Mouse (Mus musculus) myocyte (in vitro differentiated cells): Measurements from ENCODE around the gene Hspg2. TPM values are rescaled to one million over a fixed set of nuclear protein-coding genes. Genes with fewer than 3 reads are reported as not detected.

Source experiments
- H3K27me3 ChIP-seq: one replicate; pipeline ENCODE4 v1.6.1; 2011; ENCODE audit not compliant: control insufficient read depth, insufficient read depth, insufficient read length
- H3K36me3 ChIP-seq: one replicate; pipeline ENCODE4 v1.6.1; 2011; ENCODE audit not compliant: control insufficient read depth, insufficient read depth
- H3K4me2 ChIP-seq: one replicate; pipeline ENCODE4 v1.6.1; 2011; ENCODE audit warnings: low read depth, control low read depth
- H3K4me3 ChIP-seq: one replicate; pipeline ENCODE4 v1.5.1; 2011; ENCODE audit warnings: mild to moderate bottlenecking, control low read depth, moderate library complexity
- H3K79me2 ChIP-seq: one replicate; pipeline ENCODE4 v1.6.1; 2011; ENCODE audit not compliant: control insufficient read depth, insufficient read depth
- H3ac ChIP-seq: one replicate; pipeline ENCODE4 v1.6.1; 2011; ENCODE audit not compliant: control insufficient read depth, insufficient read length
- CEBPB ChIP-seq: IDR thresholded peaks from 2 replicates; pipeline ENCODE4 v1.6.1; 2011; ENCODE audit warnings: mild to moderate bottlenecking, moderate library complexity; ENCODE audit not compliant: poor library complexity, insufficient read depth, severe bottlenecking
- E2F4 ChIP-seq: IDR thresholded peaks from one replicate; pipeline ENCODE4 v1.6.1; 2011; ENCODE audit warnings: mild to moderate bottlenecking, control low read depth, moderate library complexity; ENCODE audit not compliant: insufficient read depth
- MAX ChIP-seq: IDR thresholded peaks from one replicate; pipeline ENCODE4 v1.6.1; 2011; ENCODE audit warnings: low read depth, mild to moderate bottlenecking, control low read depth
- MYOD1 ChIP-seq, 3 experiments: IDR thresholded peaks; one replicate each; pipeline ENCODE4 v1.6.1; 2011; ENCODE audit warnings: control low read depth in 2 of 3, low read depth in 2 of 3, mild to moderate bottlenecking in 2 of 3, moderate library complexity in 1 of 3; ENCODE audit not compliant: insufficient read length in 2 of 3, control insufficient read depth in 1 of 3
- MYOG ChIP-seq, 3 experiments: IDR thresholded peaks; one replicate each; pipeline ENCODE4 v1.6.1; 2011; ENCODE audit warnings: control low read depth in 2 of 3, low read depth in 2 of 3, mild to moderate bottlenecking in 2 of 3; ENCODE audit not compliant: insufficient read length in 2 of 3, control insufficient read depth in 1 of 3, insufficient read depth in 1 of 3
- POLR2A ChIP-seq: IDR thresholded peaks from one replicate; pipeline ENCODE4 v1.6.1; 2011; ENCODE audit warnings: low read depth, mild to moderate bottlenecking, control low read depth, moderate library complexity; ENCODE audit not compliant: insufficient read length
- POLR2AphosphoS2 ChIP-seq: IDR thresholded peaks from one replicate; pipeline ENCODE4 v1.6.1; 2011; ENCODE audit warnings: low read depth, control low read depth; ENCODE audit not compliant: insufficient read length
- REST ChIP-seq: IDR thresholded peaks from one replicate; pipeline ENCODE4 v1.6.1; 2011; ENCODE audit warnings: mild to moderate bottlenecking, control low read depth, moderate library complexity; ENCODE audit not compliant: insufficient read depth, insufficient read length
- SRF ChIP-seq: IDR thresholded peaks from one replicate; pipeline ENCODE4 v1.6.1; 2011; ENCODE audit warnings: low read depth; ENCODE audit not compliant: control insufficient read depth, insufficient read length
- TCF12 ChIP-seq: IDR thresholded peaks from one replicate; pipeline ENCODE4 v1.6.1; 2011; ENCODE audit warnings: mild to moderate bottlenecking, control low read depth; ENCODE audit not compliant: poor library complexity, insufficient read depth, severe bottlenecking
- TCF3 ChIP-seq: IDR thresholded peaks from one replicate; pipeline ENCODE4 v1.6.1; 2011; ENCODE audit warnings: low read depth, control low read depth; ENCODE audit not compliant: insufficient read length
- USF1 ChIP-seq: IDR thresholded peaks from one replicate; pipeline ENCODE4 v1.6.1; 2011; ENCODE audit warnings: low read depth, mild to moderate bottlenecking, control low read depth, moderate library complexity
- polyA plus RNA-seq: library from polyadenylated mRNA; unstranded; fragments of >200 nt; fragmentation: generic; extraction: Trizol; gene quantifications from one replicate; pipeline ENCODE4 v1.2.1, GENCODE M21; 2012; ENCODE audit warnings: missing spikeins

The Hspg2 gene
- polyA plus RNA-seq, 1 experiment = 209 TPM

DNA sequence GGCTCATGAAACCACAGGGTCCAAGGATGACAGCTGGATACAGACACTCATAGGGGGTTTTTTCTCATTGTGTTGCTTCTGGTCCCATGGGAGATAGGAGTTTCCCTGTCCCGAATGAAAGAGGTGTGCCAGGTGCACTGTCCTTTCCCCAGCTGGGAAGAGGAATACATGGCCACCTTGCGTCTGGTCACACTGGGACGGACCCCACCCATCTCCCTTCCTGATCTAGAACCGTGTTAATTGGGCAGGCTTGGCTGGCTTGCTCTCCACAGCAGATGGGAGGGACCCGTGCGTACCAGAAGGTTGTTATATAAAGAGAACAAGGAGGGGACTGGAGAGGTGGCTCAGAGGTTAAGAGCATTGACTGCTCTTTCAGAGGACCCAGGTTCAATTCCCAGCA lies 59.3 kb downstream of the Hspg2 start:
- Histone ChIP-seq H3K79me2 (no peaks in the 10 kb centered on the region), H3K27me3 (no peaks in the 10 kb centered on the region), H3ac (no peak overlapping the region), H3K36me3 (peaks cover 32% of the 10 kb centered on the region), H3K4me2 (no peak overlapping the region), H3K4me3 (no peak overlapping the region)
- no peak for TF ChIP-seq POLR2AphosphoS2
- no peak for TF ChIP-seq MAX
- no peak for TF ChIP-seq TCF3

DNA sequence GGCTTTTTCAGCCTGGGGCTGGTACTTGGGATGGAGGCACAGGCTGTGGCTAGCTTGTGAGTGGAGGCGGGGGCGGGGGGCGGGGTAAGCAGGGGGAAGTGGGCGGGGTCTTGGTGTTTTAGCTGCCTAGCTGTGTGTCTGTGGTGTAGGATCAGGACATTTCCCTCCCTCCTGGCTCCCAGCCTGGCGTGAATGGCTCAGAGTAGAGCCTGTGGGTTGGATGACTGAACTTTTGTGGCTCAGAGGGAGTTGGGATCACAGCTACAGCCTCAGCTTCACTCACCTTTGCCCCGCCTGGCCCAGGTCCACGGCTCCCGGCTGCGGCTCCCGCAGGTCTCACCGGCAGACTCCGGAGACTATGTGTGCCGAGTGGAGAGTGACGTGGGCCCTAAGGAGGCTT lies 71.8 kb downstream of the Hspg2 start:
- Histone ChIP-seq H3K4me2 (no peak overlapping the region), H3K4me3 (no peak overlapping the region), H3K36me3 (peaks cover 59% of the 10 kb centered on the region), H3K27me3 (no peaks in the 10 kb centered on the region), H3K79me2 (no peaks in the 10 kb centered on the region), H3ac (no peak overlapping the region)
- TF ChIP-seq MYOG (IDR thresholded peaks at IDR 0.05; ENCODE audit: control insufficient read depth in 1 of 3, insufficient read depth in 1 of 3, insufficient read length in 2 of 3, low read depth in 2 of 3) (peak in 1 of 3 experiments; percentile 42), USF1 (no peak), POLR2A (peak; percentile 5), E2F4 (no peak)

- no peak overlapping the region for H3K4me2 ChIP-seq
- H3K27me3 ChIP-seq = no peaks in the 10 kb centered on the region
- no peaks in the 10 kb centered on the region for H3K79me2 ChIP-seq
Measured at GRCm38 (mm10) chr4:137542968-137543367, 74.4 kb downstream of the Hspg2 start.

DNA sequence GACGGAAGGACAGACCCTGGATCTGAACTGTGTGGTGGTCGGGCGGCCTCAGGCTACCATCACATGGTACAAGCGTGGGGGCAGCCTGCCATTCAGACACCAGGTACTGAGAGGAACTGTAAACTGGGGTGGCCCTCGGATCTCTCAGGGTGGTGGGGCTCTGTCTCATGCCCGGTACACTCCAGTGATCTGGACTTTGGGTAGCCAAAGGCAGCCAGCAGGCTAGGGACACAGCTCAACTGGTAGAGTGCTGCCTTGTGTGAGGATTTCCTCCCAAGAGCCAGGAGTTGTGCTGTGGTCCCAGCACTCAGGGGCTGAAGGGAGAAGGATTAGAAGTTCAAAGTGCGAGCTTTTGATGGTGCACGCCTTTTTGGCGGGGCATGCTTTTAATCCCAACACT lies 77.0 kb downstream of the Hspg2 start:
- Histone ChIP-seq H3K36me3 (peaks cover 68% of the 10 kb centered on the region), H3K4me2 (no peak overlapping the region), H3K79me2 (no peaks in the 10 kb centered on the region), H3K4me3 (no peak overlapping the region), H3K27me3 (no peaks in the 10 kb centered on the region), H3ac (no peak overlapping the region)
- no peak for TF ChIP-seq MYOG (IDR thresholded peaks at IDR 0.05; ENCODE audit: control insufficient read depth in 1 of 3, insufficient read depth in 1 of 3, insufficient read length in 2 of 3, low read depth in 2 of 3)
- no peak for TF ChIP-seq USF1
- TF ChIP-seq POLR2AphosphoS2 = no peak
- TF ChIP-seq POLR2A = no peak

More at GRCm38 (mm10) chr4:137542968-137543367, 74.4 kb downstream of the Hspg2 start:
- H3ac ChIP-seq = no peak overlapping the region
- H3K36me3 ChIP-seq = peaks cover 61% of the 10 kb centered on the region
- TF ChIP-seq REST = no peak
- peak; percentile 30 for TF ChIP-seq POLR2AphosphoS2
- no peak overlapping the region for H3K4me3 ChIP-seq

- H3K79me2 ChIP-seq = no peaks in the 10 kb centered on the region
- H3K36me3 ChIP-seq = peaks cover 63% of the 10 kb centered on the region
- no peaks in the 10 kb centered on the region for H3K27me3 ChIP-seq
- no peak overlapping the region for H3ac ChIP-seq
- TF ChIP-seq TCF3 (no peak), MYOD1 (IDR thresholded peaks at IDR 0.05; ENCODE audit: control insufficient read depth in 1 of 3, insufficient read length in 2 of 3, low read depth in 2 of 3) (no peak), SRF (no peak), REST (no peak), MAX (no peak), TCF12 (no peak), USF1 (no peak), E2F4 (no peak), POLR2AphosphoS2 (no peak), CEBPB (no peak), POLR2A (no peak), MYOG (IDR thresholded peaks at IDR 0.05; ENCODE audit: control insufficient read depth in 1 of 3, insufficient read depth in 1 of 3, insufficient read length in 2 of 3, low read depth in 2 of 3) (no peak)
- H3K4me2 ChIP-seq = no peak overlapping the region
- no peak overlapping the region for H3K4me3 ChIP-seq
Measured at GRCm38 (mm10) chr4:137546003-137546525, 77.5 kb downstream of the Hspg2 start.

GRCm38 (mm10) chr4:137553466-137553865 lies 84.9 kb downstream of the Hspg2 start:
- Histone ChIP-seq H3ac (no peak overlapping the region), H3K4me3 (no peak overlapping the region), H3K27me3 (no peaks in the 10 kb centered on the region), H3K79me2 (no peaks in the 10 kb centered on the region), H3K36me3 (peaks cover 46% of the 10 kb centered on the region), H3K4me2 (no peak overlapping the region)
- TF ChIP-seq TCF3 (no peak), SRF (no peak), MYOG (IDR thresholded peaks at IDR 0.05; ENCODE audit: control insufficient read depth in 1 of 3, insufficient read depth in 1 of 3, insufficient read length in 2 of 3, low read depth in 2 of 3) (no peak), MAX (no peak), TCF12 (no peak), E2F4 (no peak), POLR2A (no peak), REST (no peak), CEBPB (no peak), MYOD1 (IDR thresholded peaks at IDR 0.05; ENCODE audit: control insufficient read depth in 1 of 3, insufficient read length in 2 of 3, low read depth in 2 of 3) (no peak), POLR2AphosphoS2 (no peak), USF1 (no peak)
